Mouse (Mus musculus): ENCODE data around the gene Tmem156. TPM values are rescaled to one million over a fixed set of nuclear protein-coding genes. Genes with fewer than 3 reads are reported as not detected.

The Tmem156 gene
- polyA plus RNA-seq, 1 experiment from 2014 or later = not detected

DNA sequence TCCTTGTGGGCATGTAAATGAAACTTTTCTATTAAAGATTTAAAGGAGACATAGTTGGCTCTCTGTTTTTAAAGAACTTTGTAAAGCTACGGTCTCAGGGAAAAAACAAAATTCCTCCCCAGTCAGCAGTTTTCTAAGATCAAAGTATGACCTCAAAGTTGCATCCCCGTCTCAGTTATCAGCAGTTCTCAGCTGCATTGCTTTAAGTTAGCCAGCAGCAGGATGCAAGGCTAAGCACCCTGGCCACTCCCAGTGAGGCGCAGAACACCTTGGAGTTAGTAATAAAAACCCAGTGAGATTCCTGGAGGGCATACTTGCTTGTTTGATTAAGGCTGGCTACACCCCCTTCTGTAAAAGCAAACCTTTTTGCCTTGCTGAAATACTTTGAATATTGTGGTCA is 15.2 kb downstream of the Tmem156 start:
- no peaks in the 10 kb centered on the region for H3K27me3 ChIP-seq
- CTCF ChIA-PET = interaction anchor here (1.7 to 2.2 kb wide), 3 partner anchors 11 to 38 kb away, joined by 6 to 13 read pairs (median 6); no protein-coding TSS in a partner anchor
- POLR2A ChIA-PET = no interaction called here
- ATAC-seq (no peak), DNase-seq (ENCODE audit: low read depth, low spot score) (no peak)
- TF ChIP-seq CTCF (IDR thresholded peaks at IDR 0.05) = no peak
- in situ Hi-C loops (cut with MboI; ENCODE audit: low pct_unique_long_range_greater_than_20kb) = no loop called here

GRCm38 (mm10) chr5:65076087-65076486 is 15.8 kb downstream of the Tmem156 start:
- no peak for DNase-seq (ENCODE audit: low read depth, low spot score)
- no peaks in the 10 kb centered on the region for H3K27me3 ChIP-seq
- TF ChIP-seq CTCF (IDR thresholded peaks at IDR 0.05) = peak; percentile 42
- in situ Hi-C loops (cut with MboI; ENCODE audit: low pct_unique_long_range_greater_than_20kb) = no loop called here
- ChIA-PET CTCF (interaction anchor here (0.8 to 2.2 kb wide), 5 partner anchors 11 to 137 kb away, joined by 3 to 13 read pairs (median 6); no protein-coding TSS in a partner anchor), POLR2A (no interaction called here)
- ATAC-seq = no peak

GRCm38 (mm10) chr5:65074693-65075092 is 17.2 kb downstream of the Tmem156 start:
- ChIA-PET CTCF (interaction anchor here (1.2 to 2.2 kb wide), 4 partner anchors 9 to 19 kb away, joined by 3 to 13 read pairs (median 4); no protein-coding TSS in a partner anchor), POLR2A (interaction anchor here (0.5 to 0.7 kb wide), 2 partner anchors 18 to 48 kb away, joined by 3 to 5 read pairs; no protein-coding TSS in a partner anchor)
- TF ChIP-seq CTCF (IDR thresholded peaks at IDR 0.05) = no peak
- DNase-seq (ENCODE audit: low read depth, low spot score) (no peak), ATAC-seq (no peak)
- no peaks in the 10 kb centered on the region for H3K27me3 ChIP-seq
- in situ Hi-C loops (cut with MboI; ENCODE audit: low pct_unique_long_range_greater_than_20kb) = no loop called here

DNA sequence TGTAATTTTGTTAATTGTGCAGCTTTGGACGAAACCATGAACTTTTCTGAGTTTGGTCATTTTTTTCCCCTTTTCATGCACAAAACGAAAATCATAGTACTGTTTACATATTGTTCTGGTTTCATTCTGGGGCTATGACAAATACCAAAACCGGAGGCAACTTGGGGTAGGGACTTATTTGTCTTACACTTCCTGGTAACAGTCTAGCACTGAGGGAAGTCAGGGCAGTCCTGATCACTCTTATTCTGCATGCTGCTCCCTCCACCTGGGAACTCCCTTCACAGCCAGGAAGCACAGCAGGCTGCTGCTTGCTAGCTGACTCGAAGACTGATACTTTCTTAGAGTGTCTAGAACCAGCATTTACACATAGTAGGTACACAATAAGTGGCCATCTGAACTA is 18.7 kb downstream of the Tmem156 start:
- TF ChIP-seq CTCF (IDR thresholded peaks at IDR 0.05) = no peak
- no peaks in the 10 kb centered on the region for H3K27me3 ChIP-seq
- ATAC-seq (no peak), DNase-seq (ENCODE audit: low read depth, low spot score) (no peak)
- in situ Hi-C loops (cut with MboI; ENCODE audit: low pct_unique_long_range_greater_than_20kb) = no loop called here
- ChIA-PET POLR2A (no interaction called here), CTCF (interaction anchor here (1.5 kb wide), 1 partner anchor 8 kb away, joined by 4 read pairs; no protein-coding TSS in a partner anchor)

DNA sequence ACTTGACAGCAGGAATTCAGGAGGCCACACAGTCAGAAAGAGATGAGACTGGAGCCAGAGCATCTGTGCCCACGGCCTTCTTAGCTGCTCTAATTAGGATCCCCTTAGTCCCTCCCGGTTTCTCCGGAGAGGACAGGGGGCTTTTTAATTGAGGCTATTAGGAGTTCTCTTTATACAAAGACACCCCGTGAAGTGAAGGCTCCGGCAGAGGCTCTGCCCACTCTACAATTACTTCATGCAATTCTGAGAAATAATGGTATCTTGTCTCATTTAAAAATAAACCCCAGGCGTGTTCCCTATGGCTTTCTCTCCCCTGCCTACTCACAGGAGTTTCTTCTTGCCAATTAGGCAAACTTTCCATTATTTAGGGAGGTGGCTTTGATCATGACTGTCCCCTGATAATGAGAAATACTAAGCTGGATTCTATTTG is 20.2 kb downstream of the Tmem156 start:
- no peaks in the 10 kb centered on the region for H3K27me3 ChIP-seq
- CTCF ChIA-PET = interaction anchor here (1.1 to 1.3 kb wide), 2 partner anchors 10 to 95 kb away, joined by 3 read pairs; no protein-coding TSS in a partner anchor
- DNase-seq (ENCODE audit: low read depth, low spot score) = no peak
- POLR2A ChIA-PET = interaction anchor here (0.7 kb wide), 1 partner anchor 1665 kb away, joined by 3 read pairs; no protein-coding TSS in a partner anchor
- in situ Hi-C loops (cut with MboI; ENCODE audit: low pct_unique_long_range_greater_than_20kb) = no loop called here
- no peak for ATAC-seq
- no peak for TF ChIP-seq CTCF (IDR thresholded peaks at IDR 0.05)

DNA sequence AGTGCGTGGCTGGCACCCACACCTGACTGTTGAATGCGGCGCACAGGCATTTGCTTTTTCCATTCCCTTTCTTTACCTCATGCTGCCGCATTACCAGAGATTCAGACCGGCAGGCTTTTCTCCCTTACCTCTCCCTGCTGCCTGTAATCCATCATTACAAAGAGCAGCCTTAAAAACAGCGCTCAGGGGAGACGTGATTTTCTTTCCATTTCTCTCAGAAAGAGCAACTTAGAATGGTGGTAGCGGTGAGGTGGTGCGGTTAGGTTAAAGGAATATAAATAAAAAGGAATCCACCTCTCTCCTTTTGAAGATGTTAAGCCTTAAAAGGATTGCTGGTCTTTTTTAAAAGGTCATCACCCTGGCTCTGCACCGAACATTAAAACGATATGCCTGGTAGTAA is 22.1 kb downstream of the Tmem156 start:
- ATAC-seq = no peak
- DNase-seq (ENCODE audit: low read depth, low spot score) = no peak
- H3K27me3 ChIP-seq = no peaks in the 10 kb centered on the region
- no peak for TF ChIP-seq CTCF (IDR thresholded peaks at IDR 0.05)
- CTCF ChIA-PET = no interaction called here
- POLR2A ChIA-PET = no interaction called here
- in situ Hi-C loops (cut with MboI; ENCODE audit: low pct_unique_long_range_greater_than_20kb) = no loop called here

- POLR2A ChIA-PET = interaction anchor here (1.1 kb wide), 1 partner anchor 14 kb away, joined by 3 read pairs; no protein-coding TSS in a partner anchor
- no peak for TF ChIP-seq CTCF (IDR thresholded peaks at IDR 0.05)
- H3K27me3 ChIP-seq = no peaks in the 10 kb centered on the region
- in situ Hi-C loops (cut with MboI; ENCODE audit: low pct_unique_long_range_greater_than_20kb) = no loop called here
- no peak for ATAC-seq
- no peak for DNase-seq (ENCODE audit: low read depth, low spot score)
- CTCF ChIA-PET = interaction anchor here (1.3 to 1.4 kb wide), 2 partner anchors 15 to 41 kb away, joined by 3 read pairs; no protein-coding TSS in a partner anchor
These were observed 23.8 kb downstream of the Tmem156 start for GRCm38 (mm10) chr5:65068166-65068565.

DNA sequence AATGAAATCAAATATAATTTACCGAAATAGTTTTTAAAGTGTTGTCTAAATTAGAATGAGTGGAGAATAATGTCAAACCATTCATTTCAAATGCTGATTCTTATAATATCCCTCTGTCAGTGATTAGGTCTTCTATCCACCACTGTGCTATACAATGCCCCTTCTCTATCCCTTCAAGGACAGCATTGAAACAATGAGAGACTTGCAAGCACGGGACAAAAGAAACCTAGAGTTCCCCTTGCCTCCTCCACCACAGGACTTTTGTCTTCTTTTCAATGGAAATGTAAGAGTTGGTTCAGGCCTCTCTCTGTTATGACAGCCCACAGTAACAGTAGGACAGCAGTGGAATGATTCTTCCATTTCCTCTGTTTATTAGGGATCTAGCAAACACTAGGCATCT is 28.7 kb downstream of the Tmem156 start:
- no peak for DNase-seq (ENCODE audit: low read depth, low spot score)
- TF ChIP-seq CTCF (IDR thresholded peaks at IDR 0.05) = no peak
- ChIA-PET CTCF (no interaction called here), POLR2A (no interaction called here)
- in situ Hi-C loops (cut with MboI; ENCODE audit: low pct_unique_long_range_greater_than_20kb) = no loop called here
- no peaks in the 10 kb centered on the region for H3K27me3 ChIP-seq
- no peak for ATAC-seq

GRCm38 (mm10) chr5:65062236-65062635 is 29.7 kb downstream of the Tmem156 start:
- DNase-seq (ENCODE audit: low read depth, low spot score) (no peak), ATAC-seq (no peak)
- no peak for TF ChIP-seq CTCF (IDR thresholded peaks at IDR 0.05)
- no peaks in the 10 kb centered on the region for H3K27me3 ChIP-seq
- in situ Hi-C loops (cut with MboI; ENCODE audit: low pct_unique_long_range_greater_than_20kb) = no loop called here
- ChIA-PET CTCF (interaction anchor here (1.2 kb wide), 1 partner anchor 23 kb away, joined by 3 read pairs; no protein-coding TSS in a partner anchor), POLR2A (no interaction called here)

GRCm38 (mm10) chr5:65059806-65060205 is 32.1 kb downstream of the Tmem156 start:
- in situ Hi-C loops (cut with MboI; ENCODE audit: low pct_unique_long_range_greater_than_20kb) = no loop called here
- ChIA-PET POLR2A (no interaction called here), CTCF (no interaction called here)
- DNase-seq (ENCODE audit: low read depth, low spot score) (no peak), ATAC-seq (no peak)
- TF ChIP-seq CTCF (IDR thresholded peaks at IDR 0.05) = no peak
- H3K27me3 ChIP-seq = no peaks in the 10 kb centered on the region

GRCm38 (mm10) chr5:65057596-65057995 is 34.3 kb downstream of the Tmem156 start:
- in situ Hi-C loops (cut with MboI; ENCODE audit: low pct_unique_long_range_greater_than_20kb) = no loop called here
- ATAC-seq = no peak
- TF ChIP-seq CTCF (IDR thresholded peaks at IDR 0.05) = no peak
- ChIA-PET POLR2A (no interaction called here), CTCF (no interaction called here)
- no peaks in the 10 kb centered on the region for H3K27me3 ChIP-seq
- DNase-seq (ENCODE audit: low read depth, low spot score) = no peak

GRCm38 (mm10) chr5:65051513-65051912 is 40.4 kb downstream of the Tmem156 start:
- in situ Hi-C loops (cut with MboI; ENCODE audit: low pct_unique_long_range_greater_than_20kb) = no loop called here
- CTCF ChIA-PET = interaction anchor here (0.8 to 1.0 kb wide), 2 partner anchors 14 to 17 kb away, joined by 3 to 5 read pairs; no protein-coding TSS in a partner anchor
- POLR2A ChIA-PET = no interaction called here

More at GRCm38 (mm10) chr5:65051513-65051912, 40.4 kb downstream of the Tmem156 start:
- DNase-seq (ENCODE audit: low read depth, low spot score) (no peak), ATAC-seq (no peak)
- H3K27me3 ChIP-seq = no peaks in the 10 kb centered on the region
- no peak for TF ChIP-seq CTCF (IDR thresholded peaks at IDR 0.05)
